In the genomic region with DNA sequence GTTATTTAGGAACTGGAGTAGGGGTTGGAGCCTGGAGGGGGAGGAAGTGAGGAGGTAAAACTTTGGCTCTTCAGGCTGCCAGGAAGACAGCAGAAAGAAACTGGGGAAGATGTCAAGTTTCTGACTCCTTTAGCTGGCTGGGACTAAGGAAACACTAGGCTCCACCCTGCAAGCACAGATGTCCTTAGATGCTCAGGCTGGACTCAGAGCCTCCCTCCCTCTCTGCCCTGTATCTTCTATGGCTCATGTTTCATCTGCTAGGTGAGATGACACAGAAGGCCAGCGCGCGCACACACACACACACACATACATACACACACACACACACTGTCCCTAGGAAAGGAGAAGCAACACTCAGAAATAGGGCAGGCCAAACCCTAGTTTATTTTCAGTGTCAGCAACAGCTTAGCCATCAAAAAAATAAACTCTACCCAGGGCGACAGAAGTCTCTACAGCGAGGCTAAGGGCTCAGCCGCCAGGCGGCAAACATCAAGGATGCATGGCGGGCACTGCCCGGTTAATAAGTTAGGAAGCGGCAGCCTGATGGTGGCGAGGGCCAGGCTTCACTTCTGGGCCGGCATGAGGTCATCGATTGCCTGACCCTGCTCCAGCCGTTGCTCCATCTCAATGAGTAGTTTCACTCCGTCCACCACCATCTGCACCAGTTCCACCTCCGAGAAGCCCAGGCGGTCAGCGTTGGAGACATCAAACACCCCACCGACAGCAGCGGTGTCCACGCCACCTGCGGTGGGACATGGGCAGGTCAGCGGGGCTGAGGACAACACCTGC, we compare ENCODE assay signal across 8 mouse cellular contexts. TPM values are rescaled to one million over a fixed set of nuclear protein-coding genes. Genes with fewer than 3 reads are reported as not detected.
DNase-seq lines count a peak whose midpoint lies in the region; ATAC-seq and TF ChIP-seq lines count a peak whose summit lies in the region.

No protein-coding gene starts in this region.

- peaks cover 54% of the 10 kb centered on the region for H3K27me3 ChIP-seq in embryonic facial prominence, embryonic 10.5 days (replicated peaks; ENCODE audit: low read depth, poor library complexity, severe bottlenecking)
- no peaks in the 10 kb centered on the region; the same call in 1 of the 2 replicates for H3K27me3 ChIP-seq in heart, embryonic 16.5 days (ENCODE audit: control insufficient read depth, insufficient read depth, low read length)
- peaks cover 64% of the 10 kb centered on the region for H3K27me3 ChIP-seq in liver, embryonic 12.5 days (replicated peaks)
- H3K27me3 ChIP-seq in neural tube, embryonic 15.5 days (replicated peaks), result 0 out of 2 replicates have a peak, but pooled peaks cover 3% of the 10 kb centered on the region

- H3K9ac ChIP-seq in heart, embryonic 16.5 days (ENCODE audit: low read length), result peak overlapping the region; percentile 57
- H3K9ac ChIP-seq in liver, embryonic 12.5 days, result peak overlapping the region; percentile 49; the same call in 1 of the 2 replicates
- H3K9ac ChIP-seq in neural tube, embryonic 15.5 days (replicated peaks), result peak overlapping the region; percentile 98

- no peak for DNase-seq in left cerebral cortex, adult 2 months (ENCODE audit: extremely low spot score in 1 of 2, low spot score in 2 of 2)
- no peak for DNase-seq in left cerebral cortex, postnatal 10 days (ENCODE audit: extremely low spot score in 1 of 2, low spot score in 2 of 2)
- DNase-seq in embryonic facial prominence, embryonic 10.5 days (ENCODE audit: low spot score), result no peak
- DNase-seq in ovary, postnatal 14 days (ENCODE audit: low spot score), result no peak
- DNase-seq in thymus, postnatal 14 days, result no peak

- H3K9me3 ChIP-seq in embryonic facial prominence, embryonic 10.5 days, result no peaks in the 10 kb centered on the region
- no peaks in the 10 kb centered on the region for H3K9me3 ChIP-seq in heart, embryonic 16.5 days (replicated peaks; ENCODE audit: control insufficient read depth, low read length)
- no peaks in the 10 kb centered on the region for H3K9me3 ChIP-seq in liver, embryonic 12.5 days (replicated peaks)
- H3K9me3 ChIP-seq in neural tube, embryonic 15.5 days (replicated peaks), result no peaks in the 10 kb centered on the region

- intact Hi-C loops in left cerebral cortex, adult 2 months (cut with DNase I), result loop anchor here (1.0 to 5.0 kb wide), 5 partner anchors 27 to 143 kb away; a partner anchor contains a TSS
- intact Hi-C loops in left cerebral cortex, postnatal 10 days (cut with DNase I), result loop anchor here (1.0 kb wide), 1 partner anchor 27 kb away; no protein-coding TSS in a partner anchor

- peak overlapping the region; percentile 100 for H3K4me3 ChIP-seq in left cerebral cortex, adult 2 months
- peak overlapping the region; percentile 79 for H3K4me3 ChIP-seq in embryonic facial prominence, embryonic 10.5 days
- no peak overlapping the region; the same call in 1 of the 2 replicates for H3K4me3 ChIP-seq in heart, embryonic 16.5 days (ENCODE audit: low read length)
- H3K4me3 ChIP-seq in liver, embryonic 12.5 days, result peak overlapping the region; percentile 25; the same call in 1 of the 2 replicates
- H3K4me3 ChIP-seq in neural tube, embryonic 15.5 days (replicated peaks), result peak overlapping the region; percentile 91

- H3K36me3 ChIP-seq in embryonic facial prominence, embryonic 10.5 days (replicated peaks), result peaks cover 33% of the 10 kb centered on the region
- H3K36me3 ChIP-seq in heart, embryonic 16.5 days (ENCODE audit: control insufficient read depth, insufficient read depth), result no peaks in the 10 kb centered on the region
- H3K36me3 ChIP-seq in liver, embryonic 12.5 days, result no peaks in the 10 kb centered on the region
- peaks cover 14% of the 10 kb centered on the region for H3K36me3 ChIP-seq in neural tube, embryonic 15.5 days

- peaks cover 60% of the 10 kb centered on the region for H3K4me1 ChIP-seq in embryonic facial prominence, embryonic 10.5 days
- peaks cover 54% of the 10 kb centered on the region for H3K4me1 ChIP-seq in heart, embryonic 16.5 days (ENCODE audit: control insufficient read depth, insufficient read depth, low read length)
- peaks cover 48% of the 10 kb centered on the region for H3K4me1 ChIP-seq in liver, embryonic 12.5 days
- peaks cover 43% of the 10 kb centered on the region for H3K4me1 ChIP-seq in neural tube, embryonic 15.5 days

- H3K4me2 ChIP-seq in heart, embryonic 16.5 days (ENCODE audit: low read depth, low read length), result peak overlapping the region; percentile 61
- peak overlapping the region; percentile 66 for H3K4me2 ChIP-seq in liver, embryonic 12.5 days
- peak overlapping the region; percentile 87 for H3K4me2 ChIP-seq in neural tube, embryonic 15.5 days

- WGBS in embryonic facial prominence, embryonic 10.5 days, result 64% methylated on average over 23 of the region's 23 CpGs
- WGBS in heart, embryonic 16.5 days, result 70% methylated on average over 23 of the region's 23 CpGs
- WGBS in liver, embryonic 12.5 days (ENCODE audit: insufficient replicate concordance), result 63% methylated on average over 23 of the region's 23 CpGs
- 41% methylated on average over 23 of the region's 23 CpGs for WGBS in neural tube, embryonic 15.5 days

- no peak for ATAC-seq in heart, embryonic 16.5 days (replicated peaks; ENCODE audit: extremely low read depth, insufficient read depth, low FRiP score)
- no peak for ATAC-seq in liver, embryonic 12.5 days
- ATAC-seq in neural tube, embryonic 15.5 days (ENCODE audit: low FRiP score), result no peak

- TF ChIP-seq CTCF in left cerebral cortex, adult 2 months (IDR thresholded peaks at IDR 0.05), result no peak; the same call in 1 of the 2 replicates

- H3K27ac ChIP-seq in left cerebral cortex, adult 2 months, result peak overlapping the region; percentile 99
- H3K27ac ChIP-seq in embryonic facial prominence, embryonic 10.5 days (replicated peaks), result peak overlapping the region; percentile 85
- peak overlapping the region; percentile 92 for H3K27ac ChIP-seq in heart, embryonic 16.5 days (ENCODE audit: low read length)
- H3K27ac ChIP-seq in liver, embryonic 12.5 days, result peak overlapping the region; percentile 57
- peak overlapping the region; percentile 93 for H3K27ac ChIP-seq in neural tube, embryonic 15.5 days (replicated peaks)

RNA-seq across cellular contexts. Expression of a gene that starts 2.9 kb away (rescaled TPM):
- 1,000 to 10,000 TPM; 1,837 to 1,872 TPM for total RNA-seq in left cerebral cortex, adult 2 months (2021)
- 1,000 to 10,000 TPM in 1 of 2 experiments, 100 to 1,000 TPM in 1; 966 to 1,046 TPM for total RNA-seq in left cerebral cortex, postnatal 10 days (2021)
- polyA plus RNA-seq in embryonic facial prominence, embryonic 10.5 days (2016; fragmentation: Nextera tagmentation; extraction: Ambion mirVana), result 479 and 683 TPM in 2 replicates
- 388 and 414 TPM in 2 replicates for polyA plus RNA-seq in heart, embryonic 16.5 days (2015; fragmentation: Nextera tagmentation; extraction: Ambion mirVana)
- polyA plus RNA-seq in liver, embryonic 12.5 days (2016; fragmentation: Nextera tagmentation; extraction: Ambion mirVana), result 54.1 and 54.6 TPM in 2 replicates
- 1,500 and 1,731 TPM in 2 replicates for polyA plus RNA-seq in neural tube, embryonic 15.5 days (2015; fragmentation: Nextera tagmentation; extraction: Ambion mirVana)

RNA-seq across cellular contexts. Expression of a gene that starts 8.7 kb away (rescaled TPM):
- total RNA-seq in left cerebral cortex, adult 2 months (2021), result 10 to 100 TPM; 18.9 to 20.2 TPM
- 10 to 100 TPM; 19.2 to 19.5 TPM for total RNA-seq in left cerebral cortex, postnatal 10 days (2021)
- 17.7 and 19.6 TPM in 2 replicates for polyA plus RNA-seq in embryonic facial prominence, embryonic 10.5 days (2016; fragmentation: Nextera tagmentation; extraction: Ambion mirVana)
- polyA plus RNA-seq in heart, embryonic 16.5 days (2015; fragmentation: Nextera tagmentation; extraction: Ambion mirVana), result 7.7 and 8.5 TPM in 2 replicates
- polyA plus RNA-seq in liver, embryonic 12.5 days (2016; fragmentation: Nextera tagmentation; extraction: Ambion mirVana), result 19.4 and 20.9 TPM in 2 replicates
- 9.6 and 10.8 TPM in 2 replicates for polyA plus RNA-seq in neural tube, embryonic 15.5 days (2015; fragmentation: Nextera tagmentation; extraction: Ambion mirVana)

RNA-seq across cellular contexts. Expression of a gene that starts 43.9 kb away (rescaled TPM):
- 10 to 100 TPM; 60.9 to 61.8 TPM for total RNA-seq in left cerebral cortex, adult 2 months (2021)
- total RNA-seq in left cerebral cortex, postnatal 10 days (2021), result 10 to 100 TPM; 40.6 to 43.2 TPM
- polyA plus RNA-seq in embryonic facial prominence, embryonic 10.5 days (2016; fragmentation: Nextera tagmentation; extraction: Ambion mirVana), result 50.2 and 58.0 TPM in 2 replicates
- polyA plus RNA-seq in heart, embryonic 16.5 days (2015; fragmentation: Nextera tagmentation; extraction: Ambion mirVana), result 40.9 and 42.9 TPM in 2 replicates
- polyA plus RNA-seq in liver, embryonic 12.5 days (2016; fragmentation: Nextera tagmentation; extraction: Ambion mirVana), result 28.4 and 28.5 TPM in 2 replicates
- 61.5 and 65.2 TPM in 2 replicates for polyA plus RNA-seq in neural tube, embryonic 15.5 days (2015; fragmentation: Nextera tagmentation; extraction: Ambion mirVana)

RNA-seq across cellular contexts. Expression of a gene that starts 43.9 kb away (rescaled TPM):
- total RNA-seq in left cerebral cortex, adult 2 months (2021), result 10 to 100 TPM; 36.2 to 38.8 TPM
- total RNA-seq in left cerebral cortex, postnatal 10 days (2021), result 10 to 100 TPM; 37.9 to 38.6 TPM
- polyA plus RNA-seq in embryonic facial prominence, embryonic 10.5 days (2016; fragmentation: Nextera tagmentation; extraction: Ambion mirVana), result 56.2 and 56.4 TPM in 2 replicates
- polyA plus RNA-seq in heart, embryonic 16.5 days (2015; fragmentation: Nextera tagmentation; extraction: Ambion mirVana), result 40.2 and 43.9 TPM in 2 replicates
- 36.3 and 36.5 TPM in 2 replicates for polyA plus RNA-seq in liver, embryonic 12.5 days (2016; fragmentation: Nextera tagmentation; extraction: Ambion mirVana)
- 58.5 and 58.8 TPM in 2 replicates for polyA plus RNA-seq in neural tube, embryonic 15.5 days (2015; fragmentation: Nextera tagmentation; extraction: Ambion mirVana)
